ENCODE assay signal across 8 mouse cellular contexts in the genomic region with DNA sequence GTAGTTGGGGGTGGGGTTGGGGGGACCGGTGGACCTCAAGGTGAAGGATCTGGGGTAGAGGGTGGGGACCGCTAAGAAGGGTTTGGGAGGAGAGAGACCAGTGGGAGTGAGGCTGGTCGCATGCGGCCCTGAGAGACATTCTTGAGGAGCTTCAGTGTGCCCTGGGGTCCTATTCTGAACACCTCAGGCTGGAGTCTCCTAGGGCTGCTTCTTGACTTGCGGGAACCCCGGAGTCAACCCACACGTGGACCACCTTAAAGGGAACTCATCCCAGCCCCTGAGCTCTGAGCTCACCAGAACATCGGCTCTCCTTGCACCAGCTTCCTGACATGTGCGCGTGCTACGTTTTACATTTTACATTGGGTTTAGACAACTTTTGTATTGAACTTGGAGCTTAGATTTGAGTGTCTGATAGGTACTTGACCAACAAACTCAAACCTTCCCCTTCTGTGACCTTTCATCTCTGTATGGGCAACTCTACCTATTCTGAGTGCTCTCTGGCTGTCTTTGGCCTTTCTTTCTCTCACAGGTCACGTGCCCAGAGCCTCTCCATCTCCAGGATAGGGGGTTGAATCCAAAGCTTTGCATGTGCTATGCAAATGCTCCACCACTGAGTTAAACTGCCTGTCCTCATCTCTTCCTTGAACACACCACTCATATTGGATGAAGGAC. TPM values are rescaled to one million over a fixed set of nuclear protein-coding genes. Genes with fewer than 3 reads are reported as not detected.
DNase-seq lines count a peak whose midpoint lies in the region; ATAC-seq lines count a peak whose summit lies in the region.

No protein-coding gene starts in this region.

- peak overlapping the region; percentile 88 for H3K4me3 ChIP-seq in kidney, embryonic 15.5 days (replicated peaks)
- H3K4me3 ChIP-seq in hindbrain, embryonic 11.5 days (ENCODE audit: low read depth, low read length): peak overlapping the region; percentile 67
- H3K4me3 ChIP-seq in midbrain, embryonic 13.5 days (replicated peaks): peak overlapping the region; percentile 68

- peaks cover 10% of the 10 kb centered on the region for H3K36me3 ChIP-seq in kidney, embryonic 15.5 days
- no peaks in the 10 kb centered on the region for H3K36me3 ChIP-seq in hindbrain, embryonic 11.5 days (ENCODE audit: control insufficient read depth, insufficient read depth, low read length)
- peaks cover 10% of the 10 kb centered on the region for H3K36me3 ChIP-seq in midbrain, embryonic 13.5 days

- peak overlapping the region; percentile 63 for H3K9ac ChIP-seq in kidney, embryonic 15.5 days
- H3K9ac ChIP-seq in hindbrain, embryonic 11.5 days (ENCODE audit: low read depth, low read length): peak overlapping the region; percentile 69
- peak overlapping the region; percentile 70 for H3K9ac ChIP-seq in midbrain, embryonic 13.5 days (replicated peaks)

- peaks cover 14% of the 10 kb centered on the region for H3K4me1 ChIP-seq in kidney, embryonic 15.5 days
- no peaks in the 10 kb centered on the region for H3K4me1 ChIP-seq in hindbrain, embryonic 11.5 days (replicated peaks; ENCODE audit: control insufficient read depth, insufficient read depth, low read length)
- H3K4me1 ChIP-seq in midbrain, embryonic 13.5 days (replicated peaks): peaks cover 20% of the 10 kb centered on the region

- peak overlapping the region; percentile 73 for H3K4me2 ChIP-seq in kidney, embryonic 15.5 days
- peak overlapping the region; percentile 57 for H3K4me2 ChIP-seq in hindbrain, embryonic 11.5 days (replicated peaks; ENCODE audit: low read depth, low read length)
- H3K4me2 ChIP-seq in midbrain, embryonic 13.5 days (replicated peaks): peak overlapping the region; percentile 65

- DNase-seq in kidney, postnatal 4 days: no peak
- DNase-seq in ZHBTc4 (ENCODE audit: low read depth, low spot score): peak; percentile 29
- no peak for DNase-seq in hindbrain, embryonic 11.5 days (ENCODE audit: low spot score)
- DNase-seq in urinary bladder, postnatal 4 days (ENCODE audit: low spot score in 2 of 2): no peak
- no peak for DNase-seq in yolk sac, embryonic 10.5 days (ENCODE audit: low spot score)
- DNase-seq in cerebellum, postnatal 36 days: no peak

- no peaks in the 10 kb centered on the region for H3K9me3 ChIP-seq in kidney, embryonic 15.5 days (replicated peaks)
- no peaks in the 10 kb centered on the region for H3K9me3 ChIP-seq in hindbrain, embryonic 11.5 days (ENCODE audit: control insufficient read depth, low read length)
- 0 out of 2 replicates have a peak, but pooled peaks cover 2% of the 10 kb centered on the region for H3K9me3 ChIP-seq in midbrain, embryonic 13.5 days

- peak overlapping the region; percentile 99 for H3K27ac ChIP-seq in kidney, embryonic 15.5 days
- H3K27ac ChIP-seq in hindbrain, embryonic 11.5 days (ENCODE audit: low read depth, low read length): peak overlapping the region; percentile 80
- H3K27ac ChIP-seq in midbrain, embryonic 13.5 days: peak overlapping the region; percentile 90

- WGBS in kidney, embryonic 15.5 days: 32% methylated on average over 12 of the region's 12 CpGs
- 53% methylated on average over 12 of the region's 12 CpGs for WGBS in hindbrain, embryonic 11.5 days
- WGBS in midbrain, embryonic 13.5 days: 46% methylated on average over 12 of the region's 12 CpGs

- no peaks in the 10 kb centered on the region for H3K27me3 ChIP-seq in kidney, embryonic 15.5 days
- no peaks in the 10 kb centered on the region for H3K27me3 ChIP-seq in hindbrain, embryonic 11.5 days (ENCODE audit: control insufficient read depth, insufficient read depth, low read length)
- H3K27me3 ChIP-seq in midbrain, embryonic 13.5 days: no peaks in the 10 kb centered on the region

- peak; percentile 85 for ATAC-seq in kidney, embryonic 15.5 days (replicated peaks; ENCODE audit: low FRiP score)
- ATAC-seq in hindbrain, embryonic 11.5 days (ENCODE audit: low FRiP score): peak; percentile 8; the same call in 1 of the 2 replicates
- peak; percentile 83 for ATAC-seq in midbrain, embryonic 13.5 days

RNA-seq across cellular contexts. Expression of a gene that starts 0.7 kb away (rescaled TPM):
- 79.0 and 88.7 TPM in 2 replicates for polyA plus RNA-seq in kidney, embryonic 15.5 days (2015; fragmentation: Nextera tagmentation; extraction: Ambion mirVana)
- 92.0 and 95.8 TPM in 2 replicates for polyA plus RNA-seq in hindbrain, embryonic 11.5 days (2014; fragmentation: Nextera tagmentation; extraction: Ambion mirVana)
- polyA plus RNA-seq in midbrain, embryonic 13.5 days (2015; fragmentation: Nextera tagmentation; extraction: Ambion mirVana): 92.5 and 94.6 TPM in 2 replicates

RNA-seq across cellular contexts. Expression of a gene that starts 33.2 kb away (rescaled TPM):
- 29.3 and 36.6 TPM in 2 replicates for polyA plus RNA-seq in kidney, embryonic 15.5 days (2015; fragmentation: Nextera tagmentation; extraction: Ambion mirVana)
- 318 and 341 TPM in 2 replicates for polyA plus RNA-seq in hindbrain, embryonic 11.5 days (2014; fragmentation: Nextera tagmentation; extraction: Ambion mirVana)
- 833 and 846 TPM in 2 replicates for polyA plus RNA-seq in midbrain, embryonic 13.5 days (2015; fragmentation: Nextera tagmentation; extraction: Ambion mirVana)

Comparison
In these comparisons a context has a peak if more than half of its experiments do, and no peak if none do; other contexts are left out.
1. ATAC-seq: peak in every context shown above with its lines; median percentile 85 in kidney, embryonic 15.5 days; 83 in midbrain, embryonic 13.5 days; 8 in hindbrain, embryonic 11.5 days.